Mouse (Mus musculus): Measurements from ENCODE around the gene Zcchc2. TPM values are rescaled to one million over a fixed set of nuclear protein-coding genes. Genes with fewer than 3 reads are reported as not detected.

The Zcchc2 gene
- total and polyA plus RNA-seq, 3 experiments = 6.8 to 12.6 (median 7.8) TPM

- Histone ChIP-seq H3K9me3 (replicated peaks; ENCODE audit: low read length) (no peaks in the 10 kb centered on the region), H3K9ac (ENCODE audit: insufficient read depth, low read depth) (no peak overlapping the region), H3K4me1 (ENCODE audit: control insufficient read depth in 1 of 2, insufficient read depth in 2 of 2) (peaks cover 0 to 5% of the 10 kb centered on the region in 2 experiments; a peak in 2 of 4 replicates), H3K27ac (ENCODE audit: insufficient read depth, low read depth) (no peak overlapping the region), H3K27me3 (replicated peaks) (no peaks in the 10 kb centered on the region), H3K4me3 (replicated peaks in 1 of 3; ENCODE audit: low read depth in 2 of 3, low read length in 2 of 3, poor library complexity in 1 of 3) (no peak overlapping the region), H3K36me3 (replicated peaks in 1 of 2; ENCODE audit: control insufficient read depth in 1 of 2, insufficient read depth in 1 of 2, low read length in 1 of 2) (no peaks in the 10 kb centered on the region), H3K79me2 (replicated peaks; ENCODE audit: control insufficient read depth, extremely low read depth, insufficient read depth, poor library complexity, severe bottlenecking) (no peaks in the 10 kb centered on the region), H3K4me2 (ENCODE audit: insufficient read depth, low read depth, poor library complexity, severe bottlenecking) (no peak overlapping the region)
- dilution Hi-C loops (cut with MboI; ENCODE audit: extremely low pct_ligation_motif_present, extremely low pct_unique_long_range_greater_than_20kb, low sequenced_read_pairs) (no loop called here), in situ Hi-C loops (cut with MboI; ENCODE audit: low pct_ligation_motif_present, low pct_unique_long_range_greater_than_20kb, low sequenced_read_pairs) (no loop called here)
- TF ChIP-seq MAFK (IDR thresholded peaks at IDR 0.05; ENCODE audit: insufficient replicate concordance, low read length) (no peak), CHD2 (IDR thresholded peaks at IDR 0.05; ENCODE audit: low read length) (no peak), SMC3 (IDR thresholded peaks at IDR 0.05; ENCODE audit: low read depth, low read length) (no peak), E2F4 (IDR thresholded peaks at IDR 0.05; ENCODE audit: insufficient replicate concordance, low read depth, low read length) (no peak), SIN3A (IDR thresholded peaks at IDR 0.05; ENCODE audit: low read length) (no peak), IRF4 (IDR thresholded peaks at IDR 0.05; ENCODE audit: low read depth, low read length) (no peak), UBTF (IDR thresholded peaks at IDR 0.05; ENCODE audit: low read depth, low read length) (no peak), ZC3H11A (IDR thresholded peaks at IDR 0.05; ENCODE audit: low read depth, low read length) (no peak), POLR2A (IDR thresholded peaks at IDR 0.05; ENCODE audit: low read depth, low read length) (no peak), JUND (conservative IDR thresholded peaks at IDR 0.05; ENCODE audit: low read depth, low read length) (no peak), EP300 (IDR thresholded peaks at IDR 0.05; ENCODE audit: low read length) (no peak), NRF1 (IDR thresholded peaks at IDR 0.05; ENCODE audit: low read depth, low read length) (no peak), TBP (conservative IDR thresholded peaks at IDR 0.05; ENCODE audit: low read depth, low read length) (no peak), USF2 (conservative IDR thresholded peaks at IDR 0.05; ENCODE audit: low read depth, low read length) (no peak), BHLHE40 (IDR thresholded peaks at IDR 0.05; ENCODE audit: low read depth, low read length) (no peak), CHD1 (IDR thresholded peaks at IDR 0.05; ENCODE audit: low read depth, low read length) (no peak), ELF1 (IDR thresholded peaks at IDR 0.05; ENCODE audit: low read depth, low read length) (no peak), CTCF (conservative IDR thresholded peaks at IDR 0.05 in 1 of 2, IDR thresholded peaks at IDR 0.05 in 1 of 2; ENCODE audit: low read depth in 2 of 2, low read length in 2 of 2) (no peak), GABPA (IDR thresholded peaks at IDR 0.05; ENCODE audit: insufficient replicate concordance, low read depth, low read length) (no peak)
- no peak for DNase-seq (ENCODE audit: extremely low read depth)
These were observed 45.2 kb upstream of the Zcchc2 start for GRCm38 (mm10) chr1:105944927-105945580.

- in situ Hi-C loops (cut with MboI; ENCODE audit: low pct_ligation_motif_present, low pct_unique_long_range_greater_than_20kb, low sequenced_read_pairs) = no loop called here
These were observed 43.3 kb upstream of the Zcchc2 start for GRCm38 (mm10) chr1:105946581-105947540.

More at GRCm38 (mm10) chr1:105946581-105947540, 43.3 kb upstream of the Zcchc2 start:
- no peak overlapping the region for H3K4me3 ChIP-seq (replicated peaks in 1 of 3; ENCODE audit: low read depth in 2 of 3, low read length in 2 of 3, poor library complexity in 1 of 3)
- no peaks in the 10 kb centered on the region for H3K36me3 ChIP-seq (replicated peaks in 1 of 2; ENCODE audit: control insufficient read depth in 1 of 2, insufficient read depth in 1 of 2, low read length in 1 of 2)
- no peak overlapping the region for H3K27ac ChIP-seq (ENCODE audit: insufficient read depth, low read depth)
- DNase-seq (ENCODE audit: extremely low read depth) = no peak
- H3K4me2 ChIP-seq (ENCODE audit: insufficient read depth, low read depth, poor library complexity, severe bottlenecking) = no peak overlapping the region
- H3K4me1 ChIP-seq (ENCODE audit: control insufficient read depth in 1 of 2, insufficient read depth in 2 of 2) = peaks cover 0 to 5% of the 10 kb centered on the region in 2 experiments; a peak in 2 of 4 replicates
- no peaks in the 10 kb centered on the region for H3K9me3 ChIP-seq (replicated peaks; ENCODE audit: low read length)
- no peak overlapping the region for H3K9ac ChIP-seq (ENCODE audit: insufficient read depth, low read depth)
- TF ChIP-seq TBP (conservative IDR thresholded peaks at IDR 0.05; ENCODE audit: low read depth, low read length) (no peak), SIN3A (IDR thresholded peaks at IDR 0.05; ENCODE audit: low read length) (no peak), ZMIZ1 (IDR thresholded peaks at IDR 0.05; ENCODE audit: low read depth, low read length) (no peak), EP300 (IDR thresholded peaks at IDR 0.05; ENCODE audit: low read length) (no peak), RCOR1 (conservative IDR thresholded peaks at IDR 0.05; ENCODE audit: low read depth, low read length) (no peak), MAX (IDR thresholded peaks at IDR 0.05; ENCODE audit: low read length) (no peak), USF1 (IDR thresholded peaks at IDR 0.05; ENCODE audit: low read depth, low read length) (no peak), ZKSCAN1 (IDR thresholded peaks at IDR 0.05; ENCODE audit: borderline replicate concordance, low read depth, low read length) (no peak), E2F4 (IDR thresholded peaks at IDR 0.05; ENCODE audit: insufficient replicate concordance, low read depth, low read length) (no peak), RAD21 (IDR thresholded peaks at IDR 0.05; ENCODE audit: low read depth, low read length) (no peak), NRF1 (IDR thresholded peaks at IDR 0.05; ENCODE audit: low read depth, low read length) (no peak), JUND (conservative IDR thresholded peaks at IDR 0.05; ENCODE audit: low read depth, low read length) (no peak), MAZ (IDR thresholded peaks at IDR 0.05; ENCODE audit: low read depth, low read length) (no peak), MEF2A (IDR thresholded peaks at IDR 0.05; ENCODE audit: borderline replicate concordance, low read depth, low read length) (no peak), BHLHE40 (IDR thresholded peaks at IDR 0.05; ENCODE audit: low read depth, low read length) (no peak), JUN (IDR thresholded peaks at IDR 0.05; ENCODE audit: insufficient read depth, low read depth, low read length) (no peak)
- H3K79me2 ChIP-seq (replicated peaks; ENCODE audit: control insufficient read depth, extremely low read depth, insufficient read depth, poor library complexity, severe bottlenecking) = no peaks in the 10 kb centered on the region
- dilution Hi-C loops (cut with MboI; ENCODE audit: extremely low pct_ligation_motif_present, extremely low pct_unique_long_range_greater_than_20kb, low sequenced_read_pairs) = no loop called here
- H3K27me3 ChIP-seq (replicated peaks) = no peaks in the 10 kb centered on the region

Data from CH12.LX (cell line).